Mouse (Mus musculus) layer of hippocampus, adult 11-12 months (tissue): ENCODE measurements around the gene Atcay.

Experiments
- DNase-seq: peaks from one replicate; pipeline ENCODE4 v3.0.0; 2022; ENCODE audit warnings: low spot score

Atcay gene

GRCm38 (mm10) chr10:81230438-81231332 lies at the start of gene Atcay:
Gene Atcay (minus strand): TSS chr10:81230833.
- peak; percentile 83 for DNase-seq

- no peak for DNase-seq
Observed at GRCm38 (mm10) chr10:81279496-81279895, 48.9 kb upstream of the Atcay start.

GRCm38 (mm10) chr10:81277676-81278075 lies 47.0 kb upstream of the Atcay start:
- no peak for DNase-seq

GRCm38 (mm10) chr10:81273842-81274241 lies 43.2 kb upstream of the Atcay start:
- DNase-seq, result no peak

- no peak for DNase-seq
Observed at GRCm38 (mm10) chr10:81272356-81272755, 41.7 kb upstream of the Atcay start.

GRCm38 (mm10) chr10:81268643-81269412 lies 38.2 kb upstream of the Atcay start:
- no peak for DNase-seq

GRCm38 (mm10) chr10:81268056-81268455 lies 37.4 kb upstream of the Atcay start:
- DNase-seq, result peak; percentile 90

- peak; percentile 96 for DNase-seq
Observed at GRCm38 (mm10) chr10:81266211-81267105, 35.8 kb upstream of the Atcay start, which contains the start of the genes Mrpl54 and Apba3. Gene Mrpl54 (minus strand): TSS chr10:81266934. Gene Apba3 (plus strand): TSS chr10:81266960.

- DNase-seq, result no peak
Observed at GRCm38 (mm10) chr10:81265540-81265939, 34.9 kb upstream of the Atcay start.

GRCm38 (mm10) chr10:81261025-81261424 lies 30.4 kb upstream of the Atcay start:
- no peak for DNase-seq

- no peak for DNase-seq
Observed at GRCm38 (mm10) chr10:81259225-81259884, 28.7 kb upstream of the Atcay start.

GRCm38 (mm10) chr10:81257158-81258039 lies 26.8 kb upstream of the Atcay start:
- DNase-seq, result no peak

GRCm38 (mm10) chr10:81254886-81255285 lies 24.3 kb upstream of the Atcay start:
- DNase-seq, result no peak

GRCm38 (mm10) chr10:81252424-81253419 lies 22.1 kb upstream of the Atcay start, which contains the start of gene Matk:
Gene Matk (plus strand): TSS chr10:81252935.
- peak; percentile 87 for DNase-seq

GRCm38 (mm10) chr10:81249442-81249841 lies 18.8 kb upstream of the Atcay start:
- no peak for DNase-seq

GRCm38 (mm10) chr10:81247804-81248203 lies 17.2 kb upstream of the Atcay start:
- DNase-seq, result no peak

- DNase-seq, result no peak
Observed at GRCm38 (mm10) chr10:81245166-81245565, 14.5 kb upstream of the Atcay start.

GRCm38 (mm10) chr10:81244595-81244994 lies 14.0 kb upstream of the Atcay start:
- peak; percentile 78 for DNase-seq

- no peak for DNase-seq
Observed at GRCm38 (mm10) chr10:81244146-81244545, 13.5 kb upstream of the Atcay start.
